Mouse (Mus musculus) cortical plate, adult 2 months (tissue): ENCODE results near the gene Slc31a1.

ENCODE experiments used
- CTCF ChIP-seq: fragments of 200-500 bp; IDR thresholded peaks from 2 replicates; pipeline ENCODE4 v1.5.1; 2011; ENCODE audit warnings: mild to moderate bottlenecking, control low read depth, low read length; ENCODE audit not compliant: insufficient read depth; ENCODE audit errors: extremely low read depth
- POLR2A ChIP-seq: fragments of 200-500 bp; IDR thresholded peaks from 2 replicates; pipeline ENCODE4 v1.6.1; 2011; ENCODE audit warnings: mild to moderate bottlenecking, low read length, control low read depth; ENCODE audit not compliant: insufficient read depth; ENCODE audit errors: extremely low read depth

DNA sequence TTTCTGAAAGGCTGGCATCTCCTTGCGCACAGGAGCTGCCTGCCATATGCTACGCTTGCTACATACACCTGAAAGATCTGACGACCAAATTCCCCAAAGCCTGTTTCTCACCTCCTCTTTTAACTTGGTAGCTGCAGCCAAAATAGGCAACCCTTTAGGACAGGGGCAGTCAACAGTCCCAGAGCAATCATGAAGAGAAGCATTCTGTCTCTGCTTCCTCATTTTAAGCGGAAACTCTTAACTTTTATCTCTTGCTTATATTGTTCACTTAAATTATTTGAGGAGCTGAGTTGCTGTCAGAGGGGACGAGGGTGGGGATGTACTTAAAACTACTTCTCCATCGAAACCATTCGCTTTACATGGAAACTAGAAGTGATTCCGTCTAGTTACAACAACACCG is 69.1 kb downstream of the Slc31a1 start:
- TF ChIP-seq POLR2A = no peak
- no peak for TF ChIP-seq CTCF
